Mouse (Mus musculus): ENCODE measurements around the gene Pard3. TPM values are rescaled to one million over a fixed set of nuclear protein-coding genes. Genes with fewer than 3 reads are reported as not detected.
A peak's percentile ranks its signal among the peaks of the same experiment; 100 is the strongest.

The Pard3 gene
- polyA plus RNA-seq, 1 experiment, result not detected

- peaks cover 4% of the 10 kb centered on the region; the same call in 1 of the 2 replicates for H3K4me1 ChIP-seq (ENCODE audit: control insufficient read depth, insufficient read depth, low read length)
- H3K4me3 ChIP-seq (ENCODE audit: insufficient read depth, low read depth, low read length), result no peak overlapping the region
- H3K27ac ChIP-seq (ENCODE audit: insufficient read depth, low read depth, low read length), result no peak overlapping the region
- TF ChIP-seq CTCF (IDR thresholded peaks at IDR 0.05; ENCODE audit: insufficient read depth, low read depth, low read length) (no peak), POLR2A (IDR thresholded peaks at IDR 0.05; ENCODE audit: insufficient read depth, low read depth, low read length) (no peak)
- 70% methylated on average over 12 of the region's 12 CpGs for WGBS
Observed at GRCm38 (mm10) chr8:127330258-127331187, 266.8 kb downstream of the Pard3 start.

GRCm38 (mm10) chr8:127331751-127332150, 268.1 kb downstream of the Pard3 start:
- WGBS, result 98% methylated on average over 1 of the region's 1 CpGs
- no peak overlapping the region for H3K27ac ChIP-seq (ENCODE audit: insufficient read depth, low read depth, low read length)
- TF ChIP-seq CTCF (IDR thresholded peaks at IDR 0.05; ENCODE audit: insufficient read depth, low read depth, low read length) (0 out of 2 replicates have a peak, but pooled peaks have one; percentile 29), POLR2A (IDR thresholded peaks at IDR 0.05; ENCODE audit: insufficient read depth, low read depth, low read length) (no peak)
- no peak overlapping the region for H3K4me3 ChIP-seq (ENCODE audit: insufficient read depth, low read depth, low read length)
- H3K4me1 ChIP-seq (ENCODE audit: control insufficient read depth, insufficient read depth, low read length), result peaks cover 4% of the 10 kb centered on the region; the same call in 1 of the 2 replicates

- no peak overlapping the region for H3K27ac ChIP-seq (ENCODE audit: insufficient read depth, low read depth, low read length)
- no peak for TF ChIP-seq POLR2A (IDR thresholded peaks at IDR 0.05; ENCODE audit: insufficient read depth, low read depth, low read length)
- no peak for TF ChIP-seq CTCF (IDR thresholded peaks at IDR 0.05; ENCODE audit: insufficient read depth, low read depth, low read length)
- H3K4me3 ChIP-seq (ENCODE audit: insufficient read depth, low read depth, low read length), result no peak overlapping the region
- 86% methylated on average over 1 of the region's 1 CpGs for WGBS
- H3K4me1 ChIP-seq (ENCODE audit: control insufficient read depth, insufficient read depth, low read length), result peaks cover 2% of the 10 kb centered on the region; the same call in 1 of the 2 replicates
Observed at GRCm38 (mm10) chr8:127335216-127335615, 271.5 kb downstream of the Pard3 start.

- Histone ChIP-seq H3K4me1 (ENCODE audit: control insufficient read depth, insufficient read depth, low read length) (no peaks in the 10 kb centered on the region), H3K4me3 (ENCODE audit: insufficient read depth, low read depth, low read length) (no peak overlapping the region), H3K27ac (ENCODE audit: insufficient read depth, low read depth, low read length) (no peak overlapping the region)
- TF ChIP-seq POLR2A (IDR thresholded peaks at IDR 0.05; ENCODE audit: insufficient read depth, low read depth, low read length) (no peak), CTCF (IDR thresholded peaks at IDR 0.05; ENCODE audit: insufficient read depth, low read depth, low read length) (no peak)
- 83% methylated on average over 11 of the region's 11 CpGs for WGBS
Observed at GRCm38 (mm10) chr8:127338183-127338582, 274.5 kb downstream of the Pard3 start.

GRCm38 (mm10) chr8:127341046-127341445, 277.4 kb downstream of the Pard3 start:
- 91% methylated on average over 7 of the region's 7 CpGs for WGBS
- TF ChIP-seq POLR2A (IDR thresholded peaks at IDR 0.05; ENCODE audit: insufficient read depth, low read depth, low read length) (no peak), CTCF (IDR thresholded peaks at IDR 0.05; ENCODE audit: insufficient read depth, low read depth, low read length) (no peak)
- no peaks in the 10 kb centered on the region for H3K4me1 ChIP-seq (ENCODE audit: control insufficient read depth, insufficient read depth, low read length)

GRCm38 (mm10) chr8:127343115-127343514, 279.4 kb downstream of the Pard3 start:
- H3K4me3 ChIP-seq (ENCODE audit: insufficient read depth, low read depth, low read length), result no peak overlapping the region
- WGBS, result 88% methylated on average over 2 of the region's 2 CpGs

More at GRCm38 (mm10) chr8:127341046-127341445, 277.4 kb downstream of the Pard3 start:
- Histone ChIP-seq H3K4me3 (ENCODE audit: insufficient read depth, low read depth, low read length) (no peak overlapping the region), H3K27ac (ENCODE audit: insufficient read depth, low read depth, low read length) (no peak overlapping the region)

GRCm38 (mm10) chr8:127344421-127344820, 280.7 kb downstream of the Pard3 start:
- H3K4me1 ChIP-seq (ENCODE audit: control insufficient read depth, insufficient read depth, low read length), result no peaks in the 10 kb centered on the region
- no peak for TF ChIP-seq CTCF (IDR thresholded peaks at IDR 0.05; ENCODE audit: insufficient read depth, low read depth, low read length)
- no peak for TF ChIP-seq POLR2A (IDR thresholded peaks at IDR 0.05; ENCODE audit: insufficient read depth, low read depth, low read length)
- WGBS, result 81% methylated on average over 3 of the region's 3 CpGs
- H3K27ac ChIP-seq (ENCODE audit: insufficient read depth, low read depth, low read length), result no peak overlapping the region
- no peak overlapping the region for H3K4me3 ChIP-seq (ENCODE audit: insufficient read depth, low read depth, low read length)

More at GRCm38 (mm10) chr8:127343115-127343514, 279.4 kb downstream of the Pard3 start:
- TF ChIP-seq CTCF (IDR thresholded peaks at IDR 0.05; ENCODE audit: insufficient read depth, low read depth, low read length) (no peak), POLR2A (IDR thresholded peaks at IDR 0.05; ENCODE audit: insufficient read depth, low read depth, low read length) (no peak)
- H3K4me1 ChIP-seq (ENCODE audit: control insufficient read depth, insufficient read depth, low read length), result no peaks in the 10 kb centered on the region
- no peak overlapping the region for H3K27ac ChIP-seq (ENCODE audit: insufficient read depth, low read depth, low read length)

GRCm38 (mm10) chr8:127345912-127346423, 282.3 kb downstream of the Pard3 start:
- Histone ChIP-seq H3K4me3 (ENCODE audit: insufficient read depth, low read depth, low read length) (no peak overlapping the region), H3K27ac (ENCODE audit: insufficient read depth, low read depth, low read length) (no peak overlapping the region), H3K4me1 (ENCODE audit: control insufficient read depth, insufficient read depth, low read length) (no peaks in the 10 kb centered on the region)
- WGBS, result 96% methylated on average over 1 of the region's 1 CpGs
- TF ChIP-seq POLR2A (IDR thresholded peaks at IDR 0.05; ENCODE audit: insufficient read depth, low read depth, low read length), result no peak
- no peak for TF ChIP-seq CTCF (IDR thresholded peaks at IDR 0.05; ENCODE audit: insufficient read depth, low read depth, low read length)
